Mouse (Mus musculus) embryonic fibroblast, embryonic 13.5 days (primary cell): ENCODE results near the gene Kntc1. TPM values are rescaled to one million over a fixed set of nuclear protein-coding genes. Genes with fewer than 3 reads are reported as not detected.

Experiments used
- H3K27ac ChIP-seq: 2 replicates; pipeline ENCODE4 v1.5.1; 2012; ENCODE audit warnings: low read length, control low read depth, inconsistent platforms; ENCODE audit not compliant: insufficient read depth
- H3K4me1 ChIP-seq: 2 replicates; pipeline ENCODE4 v1.6.1; 2011; ENCODE audit warnings: low read length; ENCODE audit not compliant: control insufficient read depth, insufficient read depth
- H3K4me3 ChIP-seq: 2 replicates; pipeline ENCODE4 v1.5.1; 2011; ENCODE audit warnings: mild to moderate bottlenecking, control low read depth, low read length; ENCODE audit not compliant: insufficient read depth
- CTCF ChIP-seq: IDR thresholded peaks from 2 replicates; pipeline ENCODE4 v1.5.1; 2011; ENCODE audit warnings: mild to moderate bottlenecking, control low read depth, low read length, moderate library complexity, borderline replicate concordance; ENCODE audit not compliant: insufficient read depth
- POLR2A ChIP-seq: IDR thresholded peaks from 2 replicates; pipeline ENCODE4 v1.6.1; 2011; ENCODE audit warnings: low read depth, mild to moderate bottlenecking, control low read depth, low read length, moderate library complexity
- polyA plus RNA-seq: library from polyadenylated mRNA; stranded (reverse); fragments of >200 nt; gene quantifications from 2 replicates; pipeline ENCODE4 v1.2.4, GENCODE M21; 2011; ENCODE audit warnings: low read depth; ENCODE audit not compliant: missing spikeins, insufficient read length

Gene Kntc1
- polyA plus RNA-seq, 1 experiment = 42.0 TPM

GRCm38 (mm10) chr5:123863934-123864333 lies 114.4 kb downstream of the Kntc1 start:
- TF ChIP-seq CTCF (no peak), POLR2A (no peak)
- no peak overlapping the region for H3K27ac ChIP-seq
- no peaks in the 10 kb centered on the region for H3K4me1 ChIP-seq
- no peak overlapping the region for H3K4me3 ChIP-seq

- Histone ChIP-seq H3K4me3 (no peak within 1 kb of the TSS), H3K27ac (no peak within 1 kb of the TSS), H3K4me1 (no peaks in the 10 kb centered on the region)
- TF ChIP-seq POLR2A (no peak), CTCF (no peak)
Observed at GRCm38 (mm10) chr5:123865365-123865764, 115.8 kb downstream of the Kntc1 start, which contains the start of gene Hcar2. Gene Hcar2 (minus strand): TSS chr5:123865499.

GRCm38 (mm10) chr5:123866457-123866856 lies 116.9 kb downstream of the Kntc1 start:
- TF ChIP-seq CTCF (no peak), POLR2A (no peak)
- no peaks in the 10 kb centered on the region for H3K4me1 ChIP-seq
- H3K4me3 ChIP-seq = no peak overlapping the region
- H3K27ac ChIP-seq = no peak overlapping the region

GRCm38 (mm10) chr5:123869615-123870014 lies 120.1 kb downstream of the Kntc1 start:
- Histone ChIP-seq H3K27ac (no peak overlapping the region), H3K4me1 (no peaks in the 10 kb centered on the region), H3K4me3 (no peak overlapping the region)
- no peak for TF ChIP-seq POLR2A
- no peak for TF ChIP-seq CTCF

Other genes starting within 250 kb of the Kntc1 start
- gene B3gnt4, start 239.3 kb upstream of the Kntc1 start, polyA plus RNA-seq = not detected in 2 replicates
- gene Diablo, start 225.5 kb upstream of the Kntc1 start, polyA plus RNA-seq = 43.1 and 51.4 TPM in 2 replicates
- not detected in 2 replicates for gene Gm49027, start 224.2 kb upstream of the Kntc1 start, polyA plus RNA-seq
- 20.5 and 25.6 TPM in 2 replicates for gene Vps33a, start 176.7 kb upstream of the Kntc1 start, polyA plus RNA-seq
- gene Clip1, start 65.1 kb upstream of the Kntc1 start, polyA plus RNA-seq = 41.3 and 46.0 TPM in 2 replicates
- gene Zcchc8, start 28.6 kb upstream of the Kntc1 start, polyA plus RNA-seq = 47.8 and 56.3 TPM in 2 replicates
- 105 and 122 TPM in 2 replicates for gene Rsrc2, start 302 bp upstream of the Kntc1 start, polyA plus RNA-seq
- not detected in 2 replicates for gene Hcar2, start 115.8 kb downstream of the Kntc1 start, polyA plus RNA-seq
- gene Hcar1, start 130.3 kb downstream of the Kntc1 start, polyA plus RNA-seq = 0.16 TPM in 1 of 2 replicates, not detected in the other
- 110 and 137 TPM in 2 replicates for gene Denr, start 157.5 kb downstream of the Kntc1 start, polyA plus RNA-seq
- 1.4 and 2.0 TPM in 2 replicates for gene Gm43518, start 177.7 kb downstream of the Kntc1 start, polyA plus RNA-seq
- 3.1 and 8.0 TPM in 2 replicates for gene Ccdc62, start 181.0 kb downstream of the Kntc1 start, polyA plus RNA-seq
- 5.9 and 6.2 TPM in 2 replicates for gene Hip1r, start 223.9 kb downstream of the Kntc1 start, polyA plus RNA-seq